Comparison of ENCODE assay signal across 11 mouse cellular contexts in the genomic region with DNA sequence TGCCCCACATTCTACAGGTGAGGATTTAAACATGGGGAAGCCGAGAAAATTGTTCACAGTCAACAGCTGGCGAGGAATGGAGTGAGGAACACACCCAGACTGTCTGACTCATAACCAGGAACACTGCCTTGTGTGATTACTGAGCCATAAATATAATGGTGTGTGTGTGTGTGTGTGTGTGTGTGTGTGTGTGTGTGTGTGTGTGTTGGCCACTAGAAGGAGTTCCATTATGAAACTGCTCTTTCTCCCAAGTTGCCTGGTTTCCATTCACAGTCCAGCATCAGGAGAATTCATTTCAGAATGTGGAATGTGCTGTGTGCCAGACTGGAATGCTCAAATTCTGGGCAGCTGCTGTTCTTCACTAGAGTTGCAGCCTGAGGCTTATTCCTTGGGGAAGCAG.
DNase-seq lines count a peak whose midpoint lies in the region; ATAC-seq lines count a peak whose summit lies in the region.
"Had no signal": no experiment of that assay in that cellular context is flagged by ENCODE, and none has a peak within 500 bp of the region (broad histone marks: within the 10 kb centered on the region; RNA-seq: fewer than 3 reads in every experiment).

No protein-coding gene starts in this region.

- no peak overlapping the region for H3K4me3 ChIP-seq in forebrain, embryonic 11.5 days (ENCODE audit: low read depth, low read length)
- H3K4me3 ChIP-seq: lung, embryonic 15.5 days had no signal

- no peak overlapping the region for H3K4me2 ChIP-seq in forebrain, embryonic 11.5 days (ENCODE audit: low read depth, low read length, severe bottlenecking)
- H3K4me2 ChIP-seq: lung, embryonic 15.5 days had no signal

- no peaks in the 10 kb centered on the region for H3K36me3 ChIP-seq in forebrain, embryonic 11.5 days (ENCODE audit: control insufficient read depth, insufficient read depth, low read length)
- H3K36me3 ChIP-seq: lung, embryonic 15.5 days had no signal

- H3K9me3 ChIP-seq in forebrain, embryonic 11.5 days (ENCODE audit: control insufficient read depth, low read length) = no peaks in the 10 kb centered on the region
- H3K9me3 ChIP-seq: lung, embryonic 15.5 days had no signal

- no peak overlapping the region for H3K9ac ChIP-seq in forebrain, embryonic 11.5 days (ENCODE audit: low read length)
- H3K9ac ChIP-seq: lung, embryonic 15.5 days had no signal

- H3K27ac ChIP-seq in forebrain, embryonic 11.5 days (ENCODE audit: low read depth, low read length) = no peak overlapping the region
- H3K27ac ChIP-seq: lung, embryonic 15.5 days had no signal

- ATAC-seq in forebrain, embryonic 11.5 days (replicated peaks; ENCODE audit: low FRiP score) = no peak
- ATAC-seq: forebrain, embryonic 16.5 days had no signal

- intact Hi-C loops in left cerebral cortex, postnatal 4 days (cut with DNase I) = no loop called here
- intact Hi-C loops in left cerebral cortex, postnatal 25 days (cut with DNase I) = no loop called here

- H3K4me1 ChIP-seq in forebrain, embryonic 11.5 days (replicated peaks; ENCODE audit: control insufficient read depth, insufficient read depth, low read length) = no peaks in the 10 kb centered on the region
- H3K4me1 ChIP-seq: lung, embryonic 15.5 days had no signal

- 97% methylated on average over 2 of the region's 2 CpGs for WGBS in forebrain, embryonic 11.5 days

- DNase-seq in left cerebral cortex, adult 11 months (ENCODE audit: low spot score) = peak; percentile 8
- no peak for DNase-seq in left cerebral cortex, postnatal 4 days
- peak; percentile 70 for DNase-seq in brain, adult 2 months (ENCODE audit: low read depth, low spot score)
- DNase-seq in gastrocnemius, postnatal 10 days = peak; percentile 11
- peak; percentile 21 to 79 for DNase-seq in left cerebral cortex, postnatal 25 days (ENCODE audit: low spot score in 2 of 2)
- no peak for DNase-seq in liver
- DNase-seq in thymus, postnatal 14 days = no peak
- no peak for DNase-seq in forebrain, embryonic 11.5 days (ENCODE audit: low spot score)

- H3K27me3 ChIP-seq in forebrain, embryonic 11.5 days (ENCODE audit: control insufficient read depth, insufficient read depth, low read length) = no peaks in the 10 kb centered on the region
- H3K27me3 ChIP-seq: CH12.LX; lung, embryonic 15.5 days had no signal

Comparison
In these comparisons a context has a peak if more than half of its experiments do, and no peak if none do; other contexts are left out.
1. DNase-seq: peak in left cerebral cortex, adult 11 months (single experiment), brain, adult 2 months (single experiment), gastrocnemius, postnatal 10 days (single experiment) and left cerebral cortex, postnatal 25 days (2 of 2); none in left cerebral cortex, postnatal 4 days (single experiment), liver (single experiment), thymus, postnatal 14 days (single experiment) and forebrain, embryonic 11.5 days (single experiment).